Mouse (Mus musculus): ENCODE measurements around the gene F12.

- TF ChIP-seq MAX (IDR thresholded peaks at IDR 0.05; ENCODE audit: low read length) (no peak), CTCF (IDR thresholded peaks at IDR 0.05 in 2 of 3, conservative IDR thresholded peaks at IDR 0.05 in 1 of 3; ENCODE audit: control insufficient read depth in 1 of 3, insufficient read depth in 1 of 3, low read depth in 2 of 3, low read length in 3 of 3, poor library complexity in 1 of 3, severe bottlenecking in 1 of 3) (no peak), NRF1 (IDR thresholded peaks at IDR 0.05; ENCODE audit: insufficient read depth, low read depth, low read length, poor library complexity, severe bottlenecking) (no peak), ZNF384 (IDR thresholded peaks at IDR 0.05; ENCODE audit: low read depth, low read length) (no peak), MXI1 (IDR thresholded peaks at IDR 0.05; ENCODE audit: low read depth, low read length) (no peak; the same call in 1 of the 2 replicates), SIN3A (IDR thresholded peaks at IDR 0.05; ENCODE audit: low read length) (0 out of 2 replicates have a peak, but pooled peaks have one; percentile 61), POLR2A (IDR thresholded peaks at IDR 0.05; ENCODE audit: control insufficient read depth in 1 of 2, insufficient read depth in 1 of 2, low read depth in 1 of 2, low read length in 2 of 2, poor library complexity in 1 of 2) (no peak), KAT2A (conservative IDR thresholded peaks at IDR 0.05; ENCODE audit: low read depth, low read length) (no peak), CHD1 (IDR thresholded peaks at IDR 0.05; ENCODE audit: low read depth, low read length) (no peak), RCOR1 (IDR thresholded peaks at IDR 0.05; ENCODE audit: low read depth, low read length) (no peak), USF2 (IDR thresholded peaks at IDR 0.05; ENCODE audit: borderline replicate concordance in 1 of 2, insufficient read depth in 1 of 2, low read depth in 1 of 2, low read length in 2 of 2) (no peak), ELF1 (IDR thresholded peaks at IDR 0.05; ENCODE audit: low read depth, low read length) (no peak), ZMIZ1 (IDR thresholded peaks at IDR 0.05; ENCODE audit: low read depth, low read length) (no peak), MYB (IDR thresholded peaks at IDR 0.05; ENCODE audit: low read depth, low read length) (no peak)
Observed at GRCm38 (mm10) chr13:55447543-55447943, 20.9 kb upstream of the F12 start.

Data from MEL (cell line).